Mouse (Mus musculus) ES-E14 (cell line): Measurements from ENCODE around the gene Gm6525. TPM values are rescaled to one million over a fixed set of nuclear protein-coding genes. Genes with fewer than 3 reads are reported as not detected.

ENCODE experiments used
- DNase-seq: peaks from one replicate; pipeline ENCODE4 v3.0.0-alpha.2; 2013; ENCODE audit warnings: low read depth, low spot score
- H3K27ac ChIP-seq: 2 replicates; pipeline ENCODE4 v1.5.1; 2012; ENCODE audit warnings: low read depth, mild to moderate bottlenecking, low read length, moderate library complexity, mixed read lengths; ENCODE audit not compliant: poor library complexity, insufficient read depth, severe bottlenecking
- H3K36me3 ChIP-seq: 2 replicates; pipeline ENCODE4 v1.6.1; 2012; ENCODE audit warnings: mild to moderate bottlenecking, low read length, moderate library complexity, mixed read lengths; ENCODE audit not compliant: control insufficient read depth, poor library complexity, insufficient read depth, severe bottlenecking
- H3K4me1 ChIP-seq, 2 experiments: fragments of 150-350 bp in 1 of 2; sonication (generic) in 1 of 2; 2 replicates each; pipeline ENCODE4 v1.6.1; 2012; ENCODE audit warnings: low read length in 2 of 2, mild to moderate bottlenecking in 1 of 2, mixed read lengths in 1 of 2; ENCODE audit not compliant: control insufficient read depth in 2 of 2, insufficient read depth in 2 of 2, poor library complexity in 1 of 2
- H3K4me3 ChIP-seq, 2 experiments: fragments of 150-350 bp in 1 of 2; sonication (generic) in 1 of 2; 2 replicates each; pipeline ENCODE4 v1.5.1; 2012; ENCODE audit warnings: low read length in 2 of 2, low read depth in 1 of 2, mild to moderate bottlenecking in 1 of 2, mixed read lengths in 1 of 2; ENCODE audit not compliant: insufficient read depth in 1 of 2, poor library complexity in 1 of 2, severe bottlenecking in 1 of 2
- H3K9ac ChIP-seq: 2 replicates; pipeline ENCODE4 v1.6.1; 2012; ENCODE audit warnings: low read depth, mild to moderate bottlenecking, low read length, mixed read lengths; ENCODE audit not compliant: poor library complexity, insufficient read depth, severe bottlenecking
- H3K9me3 ChIP-seq: fragments of 150-350 bp; sonication (generic); 2 replicates; pipeline ENCODE4 v1.6.1; 2012; ENCODE audit warnings: low read depth, mild to moderate bottlenecking, low read length; ENCODE audit not compliant: control insufficient read depth, insufficient read depth
- CHD2 ChIP-seq: IDR thresholded peaks from 2 replicates; pipeline ENCODE4 v1.6.1; 2014; ENCODE audit warnings: mild to moderate bottlenecking, low read depth, low read length, inconsistent platforms
- HCFC1 ChIP-seq: IDR thresholded peaks from 2 replicates; pipeline ENCODE4 v1.6.1; 2012; ENCODE audit warnings: low read length, inconsistent platforms, borderline replicate concordance; ENCODE audit not compliant: insufficient read depth
- MAFK ChIP-seq: IDR thresholded peaks from 2 replicates; pipeline ENCODE4 v1.6.1; 2014; ENCODE audit warnings: mild to moderate bottlenecking, low read depth, low read length, inconsistent platforms; ENCODE audit not compliant: insufficient read depth
- ZC3H11A ChIP-seq: IDR thresholded peaks from 2 replicates; pipeline ENCODE4 v1.6.1; 2012; ENCODE audit warnings: low read depth, mild to moderate bottlenecking, inconsistent platforms, low read length, borderline replicate concordance
- ZNF384 ChIP-seq: IDR thresholded peaks from 2 replicates; pipeline ENCODE4 v1.6.1; 2012; ENCODE audit warnings: low read depth, low read length, inconsistent platforms
- in situ Hi-C, 2 experiments: fragments of 600-800 bp; cut with MboI; formaldehyde crosslinking; loops; one replicate each; pipeline ENCODE4 v1.15.1; 2025; ENCODE audit warnings: low sequenced_read_pairs in 2 of 2, inconsistent platforms in 1 of 2; ENCODE audit not compliant: unreplicated experiment in 2 of 2
- total RNA-seq: library from RNA; depleted of rRNA; stranded (reverse); fragments of 300-350 nt; gene quantifications from 2 replicates; pipeline ENCODE4 v1.2.3, GENCODE M21; 2012

Gene Gm6525
- total RNA-seq, 1 experiment = 0.27 TPM

DNA sequence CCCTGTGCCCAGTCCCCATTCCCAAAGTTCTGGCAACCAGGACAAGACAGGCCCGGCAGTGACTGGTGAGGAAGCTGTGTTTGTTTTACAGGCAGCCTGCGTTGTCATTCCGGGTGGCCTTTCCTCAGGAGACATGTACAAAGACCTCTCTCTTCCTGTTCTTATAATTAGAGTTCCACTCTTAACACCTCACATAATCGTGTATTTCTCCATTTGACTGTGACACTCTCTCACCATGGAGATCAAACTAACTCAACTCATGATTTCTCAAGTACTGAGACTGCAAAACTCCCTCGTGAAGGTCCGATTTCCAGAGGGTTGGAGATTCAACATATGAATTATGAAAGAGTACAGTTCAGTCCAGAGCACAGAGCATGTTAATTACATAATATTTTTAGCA, 38.0 kb upstream of the Gm6525 start:
- DNase-seq = no peak

DNA sequence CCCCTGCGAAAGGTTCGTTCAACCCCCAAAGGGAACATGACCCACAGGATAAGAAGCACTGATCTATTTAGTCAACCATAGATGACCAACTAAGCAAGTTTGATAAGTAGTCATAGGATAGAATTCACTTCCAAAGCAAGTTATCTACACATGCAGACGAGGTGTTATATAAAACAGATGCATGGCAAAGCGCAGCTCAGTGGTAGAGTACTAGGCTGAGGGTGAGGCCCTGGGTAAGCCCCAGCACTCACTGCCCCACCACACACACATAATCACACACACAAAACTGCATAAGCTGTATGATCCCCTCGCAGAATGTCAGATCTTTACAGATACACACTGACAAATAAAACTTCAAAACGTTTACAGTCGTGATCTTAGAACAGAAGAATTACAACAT, 37.4 kb upstream of the Gm6525 start:
- H3K27ac ChIP-seq = no peak overlapping the region
- no peak overlapping the region for H3K9ac ChIP-seq
- H3K9me3 ChIP-seq = no peaks in the 10 kb centered on the region
- TF ChIP-seq ZC3H11A (no peak), ZNF384 (no peak), CHD2 (no peak), MAFK (no peak)
- H3K4me3 ChIP-seq = no peak overlapping the region
- H3K4me1 ChIP-seq = no peaks in the 10 kb centered on the region
- H3K36me3 ChIP-seq = peaks cover 2% of the 10 kb centered on the region; the same call in 1 of the 2 replicates
- in situ Hi-C loops = no loop called here
- DNase-seq = no peak

More for the DNA sequence above, 38.0 kb upstream of the Gm6525 start:
- Histone ChIP-seq H3K9ac (no peak overlapping the region), H3K36me3 (peaks cover 2% of the 10 kb centered on the region; the same call in 1 of the 2 replicates), H3K4me3 (no peak overlapping the region), H3K9me3 (no peaks in the 10 kb centered on the region), H3K4me1 (no peaks in the 10 kb centered on the region), H3K27ac (no peak overlapping the region)
- TF ChIP-seq ZC3H11A (no peak), MAFK (no peak), CHD2 (no peak), ZNF384 (no peak), HCFC1 (no peak)
- in situ Hi-C loops = no loop called here

DNA sequence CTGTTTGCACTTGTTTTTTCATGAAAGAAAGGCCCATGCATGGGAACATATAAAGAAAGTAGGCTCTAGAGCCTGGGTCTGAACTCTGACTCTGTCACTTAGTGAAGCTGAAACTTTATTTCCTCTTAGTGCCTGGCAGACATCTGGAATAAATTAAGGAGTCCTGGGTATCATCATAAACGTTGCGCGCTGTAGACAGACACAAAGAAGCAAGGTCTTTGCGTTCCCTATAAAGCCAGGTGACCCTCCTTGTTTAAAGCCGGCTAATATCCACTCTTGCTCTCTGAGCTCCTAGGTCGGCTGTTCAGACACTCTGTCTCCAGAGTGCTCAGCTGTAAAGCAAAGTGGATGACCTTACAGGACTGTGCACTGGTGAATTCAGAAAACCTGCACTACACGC, 33.0 kb upstream of the Gm6525 start:
- Histone ChIP-seq H3K36me3 (no peaks in the 10 kb centered on the region; the same call in 1 of the 2 replicates), H3K4me3 (no peak overlapping the region), H3K9me3 (no peaks in the 10 kb centered on the region), H3K27ac (no peak overlapping the region), H3K4me1 (no peaks in the 10 kb centered on the region), H3K9ac (no peak overlapping the region)
- in situ Hi-C loops = no loop called here
- no peak for DNase-seq
- no peak for TF ChIP-seq CHD2
- TF ChIP-seq HCFC1 = no peak
- TF ChIP-seq ZNF384 = no peak
- no peak for TF ChIP-seq MAFK
- no peak for TF ChIP-seq ZC3H11A

DNA sequence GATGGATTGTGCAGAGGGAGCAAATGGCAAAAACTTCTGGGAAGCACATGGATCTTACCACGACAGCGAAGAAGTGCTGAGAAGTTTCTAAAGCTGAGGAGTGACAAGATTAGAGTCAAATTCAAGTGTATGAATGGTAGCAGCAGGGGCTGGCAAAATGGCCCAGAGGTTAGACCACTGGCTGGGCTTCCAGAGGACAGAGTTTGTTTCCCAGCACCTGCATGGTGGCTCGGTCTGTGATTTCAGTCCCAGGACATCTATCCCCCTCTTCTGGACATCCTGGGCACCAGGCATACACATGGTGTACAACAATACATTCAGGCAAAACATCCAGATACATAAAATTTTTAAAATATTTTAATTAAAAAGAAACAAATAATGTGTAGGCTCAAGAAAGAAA, 24.1 kb upstream of the Gm6525 start:
- Histone ChIP-seq H3K4me3 (no peak overlapping the region), H3K36me3 (no peaks in the 10 kb centered on the region), H3K4me1 (no peaks in the 10 kb centered on the region; a peak in 1 of 4 replicates), H3K9me3 (no peaks in the 10 kb centered on the region), H3K27ac (no peak overlapping the region), H3K9ac (no peak overlapping the region)
- TF ChIP-seq HCFC1 (no peak), ZNF384 (no peak), ZC3H11A (no peak), CHD2 (no peak), MAFK (no peak)
- no peak for DNase-seq
- in situ Hi-C loops = no loop called here

DNA sequence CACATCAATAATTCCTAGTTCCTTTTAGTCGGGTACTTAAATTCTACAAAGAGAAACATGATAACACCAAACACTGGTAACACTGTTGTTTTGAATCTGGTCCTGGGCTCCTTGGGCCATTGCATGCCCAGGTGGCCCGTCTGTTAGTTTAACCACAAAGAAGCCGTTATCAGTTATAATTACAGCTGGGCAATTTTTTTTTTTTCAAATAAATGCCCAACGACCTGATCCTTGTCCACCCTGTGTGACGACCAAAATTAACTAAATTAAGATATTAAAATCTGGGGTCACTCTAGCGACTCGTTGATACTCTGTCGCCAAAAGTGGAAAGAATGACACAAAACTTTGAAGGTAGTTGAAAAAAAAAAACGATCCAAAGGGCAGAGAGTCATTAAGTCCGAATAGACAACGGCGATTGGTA, 19.2 kb upstream of the Gm6525 start:
- H3K4me3 ChIP-seq = peak overlapping the region; percentile 37 to 67; a peak in 3 of 4 replicates
- in situ Hi-C loops = no loop called here
- H3K36me3 ChIP-seq = no peaks in the 10 kb centered on the region
- no peak overlapping the region for H3K9ac ChIP-seq
- DNase-seq = no peak
- H3K9me3 ChIP-seq = no peaks in the 10 kb centered on the region
- TF ChIP-seq ZC3H11A (no peak), ZNF384 (peak; percentile 68; the same call in 1 of the 2 replicates)
- H3K4me1 ChIP-seq = peaks cover 2 to 3% of the 10 kb centered on the region in 2 experiments; a peak in 1 of 4 replicates
- no peak overlapping the region for H3K27ac ChIP-seq
